Mouse (Mus musculus): ENCODE results near the gene Hnrnpu. TPM values are rescaled to one million over a fixed set of nuclear protein-coding genes. Genes with fewer than 3 reads are reported as not detected.
A peak's percentile ranks its signal among the peaks of the same experiment; 100 is the strongest.

Hnrnpu gene
- 437 and 457 TPM in 2 replicates for polyA plus RNA-seq (2016; fragmentation: Nextera tagmentation; extraction: Ambion mirVana)

- peaks cover 36% of the 10 kb centered on the region for H3K36me3 ChIP-seq (replicated peaks)
- no peaks in the 10 kb centered on the region for H3K27me3 ChIP-seq (ENCODE audit: poor library complexity, severe bottlenecking)
- WGBS: under 1% methylated on average over 73 of the region's 73 CpGs
- H3K4me1 ChIP-seq: peaks cover 36% of the 10 kb centered on the region
- H3K27ac ChIP-seq: peak within 1 kb of the TSS; percentile 100
- no peaks in the 10 kb centered on the region for H3K9me3 ChIP-seq
- H3K4me3 ChIP-seq: peak within 1 kb of the TSS; percentile 100
- peak; percentile 91 for DNase-seq (ENCODE audit: extremely low spot score, low spot score)
These were observed at the start of gene Hnrnpu for GRCm38 (mm10) chr1:178337551-178338317. Gene Hnrnpu (minus strand): TSS chr1:178337797.

- H3K4me1 ChIP-seq: no peaks in the 10 kb centered on the region
- no peaks in the 10 kb centered on the region for H3K27me3 ChIP-seq (ENCODE audit: poor library complexity, severe bottlenecking)
- H3K4me3 ChIP-seq: no peak overlapping the region
- no peaks in the 10 kb centered on the region for H3K9me3 ChIP-seq
- H3K27ac ChIP-seq: no peak overlapping the region
- no peak for DNase-seq (ENCODE audit: extremely low spot score, low spot score)
- H3K36me3 ChIP-seq (replicated peaks): no peaks in the 10 kb centered on the region
These were observed 44.6 kb upstream of the Hnrnpu start for GRCm38 (mm10) chr1:178382165-178382564.

DNA sequence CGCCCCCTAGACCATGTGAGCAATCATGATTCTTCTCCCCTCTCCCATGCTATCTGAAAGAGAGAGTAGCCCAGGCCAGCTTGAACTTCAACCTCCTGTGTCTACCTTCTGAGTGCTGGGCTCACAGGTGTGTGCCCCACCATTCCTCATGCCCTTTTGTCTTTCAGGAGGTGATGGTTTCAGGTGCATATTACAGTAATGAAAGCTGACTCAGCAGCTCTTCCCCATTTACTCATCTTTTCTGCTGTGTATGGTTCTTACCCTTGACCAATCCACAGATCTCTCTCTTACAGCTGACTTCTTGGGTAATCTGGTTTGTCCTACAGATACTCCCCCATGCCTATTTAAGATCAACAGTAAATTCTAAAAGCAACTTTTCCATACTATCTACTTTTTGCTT, 41.6 kb upstream of the Hnrnpu start:
- no peaks in the 10 kb centered on the region for H3K36me3 ChIP-seq (replicated peaks)
- H3K4me3 ChIP-seq: no peak overlapping the region
- no peak for DNase-seq (ENCODE audit: extremely low spot score, low spot score)
- no peak overlapping the region for H3K27ac ChIP-seq
- H3K27me3 ChIP-seq (ENCODE audit: poor library complexity, severe bottlenecking): no peaks in the 10 kb centered on the region
- H3K9me3 ChIP-seq: no peaks in the 10 kb centered on the region
- 86% methylated on average over 1 of the region's 1 CpGs for WGBS
- H3K4me1 ChIP-seq: no peaks in the 10 kb centered on the region

DNA sequence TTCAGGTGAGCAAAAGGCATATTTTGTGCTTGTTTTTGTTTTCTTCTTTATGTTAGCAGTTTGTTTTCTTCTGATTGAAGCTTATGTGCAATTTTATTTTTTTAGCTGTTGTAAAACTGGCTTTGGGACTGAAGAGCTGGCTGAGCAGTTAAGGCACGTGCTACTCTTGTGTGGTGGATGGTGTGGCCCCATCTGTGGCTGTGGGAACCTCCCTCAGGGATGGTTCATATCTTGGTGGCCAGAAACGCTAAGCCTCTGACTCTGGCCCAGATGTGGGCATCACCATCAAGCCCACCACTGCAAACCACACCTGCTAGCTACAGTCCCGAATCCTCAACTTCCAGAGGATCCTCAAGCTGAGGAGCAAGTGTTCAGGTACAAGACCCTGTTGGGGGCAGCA, 40.5 kb upstream of the Hnrnpu start:
- no peaks in the 10 kb centered on the region for H3K36me3 ChIP-seq (replicated peaks)
- no peaks in the 10 kb centered on the region for H3K4me1 ChIP-seq
- no peak overlapping the region for H3K4me3 ChIP-seq
- DNase-seq (ENCODE audit: extremely low spot score, low spot score): no peak
- 88% methylated on average over 3 of the region's 3 CpGs for WGBS
- no peak overlapping the region for H3K27ac ChIP-seq
- no peaks in the 10 kb centered on the region for H3K9me3 ChIP-seq
- no peaks in the 10 kb centered on the region for H3K27me3 ChIP-seq (ENCODE audit: poor library complexity, severe bottlenecking)

DNA sequence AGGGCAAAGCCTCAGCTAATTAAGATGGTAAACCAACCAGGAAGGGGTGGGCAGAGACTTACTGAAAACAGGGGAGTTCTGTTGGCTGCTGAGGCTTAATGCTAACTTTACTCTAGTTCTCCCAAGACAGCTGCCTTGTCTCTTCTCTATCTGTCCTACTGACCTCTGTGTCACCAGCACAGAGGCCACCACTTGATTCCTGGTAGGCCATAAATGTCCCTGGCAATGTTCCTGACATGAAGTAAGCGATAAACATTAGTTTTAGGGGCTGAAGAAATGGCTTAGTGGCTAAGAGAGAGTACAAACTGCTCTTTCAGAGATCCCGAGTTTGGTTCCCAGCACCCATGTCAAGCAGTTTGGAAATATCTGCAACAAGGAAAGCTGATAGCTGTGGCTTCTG, 39.3 kb upstream of the Hnrnpu start:
- Histone ChIP-seq H3K4me1 (no peaks in the 10 kb centered on the region), H3K27ac (no peak overlapping the region), H3K36me3 (replicated peaks) (no peaks in the 10 kb centered on the region), H3K9me3 (no peaks in the 10 kb centered on the region), H3K27me3 (ENCODE audit: poor library complexity, severe bottlenecking) (no peaks in the 10 kb centered on the region), H3K4me3 (no peak overlapping the region)
- DNase-seq (ENCODE audit: extremely low spot score, low spot score): no peak
- WGBS: 79% methylated on average over 2 of the region's 2 CpGs

GRCm38 (mm10) chr1:178376061-178376460, 38.5 kb upstream of the Hnrnpu start:
- 94% methylated on average over 2 of the region's 2 CpGs for WGBS
- DNase-seq (ENCODE audit: extremely low spot score, low spot score): no peak
- Histone ChIP-seq H3K9me3 (no peaks in the 10 kb centered on the region), H3K36me3 (replicated peaks) (no peaks in the 10 kb centered on the region), H3K27me3 (ENCODE audit: poor library complexity, severe bottlenecking) (no peaks in the 10 kb centered on the region), H3K27ac (no peak overlapping the region), H3K4me3 (no peak overlapping the region), H3K4me1 (no peaks in the 10 kb centered on the region)

- Histone ChIP-seq H3K27ac (no peak overlapping the region), H3K9me3 (no peaks in the 10 kb centered on the region), H3K4me3 (no peak overlapping the region), H3K27me3 (ENCODE audit: poor library complexity, severe bottlenecking) (no peaks in the 10 kb centered on the region), H3K4me1 (no peaks in the 10 kb centered on the region), H3K36me3 (replicated peaks) (no peaks in the 10 kb centered on the region)
- no peak for DNase-seq (ENCODE audit: extremely low spot score, low spot score)
These were observed 37.8 kb upstream of the Hnrnpu start for GRCm38 (mm10) chr1:178375381-178375780.

DNA sequence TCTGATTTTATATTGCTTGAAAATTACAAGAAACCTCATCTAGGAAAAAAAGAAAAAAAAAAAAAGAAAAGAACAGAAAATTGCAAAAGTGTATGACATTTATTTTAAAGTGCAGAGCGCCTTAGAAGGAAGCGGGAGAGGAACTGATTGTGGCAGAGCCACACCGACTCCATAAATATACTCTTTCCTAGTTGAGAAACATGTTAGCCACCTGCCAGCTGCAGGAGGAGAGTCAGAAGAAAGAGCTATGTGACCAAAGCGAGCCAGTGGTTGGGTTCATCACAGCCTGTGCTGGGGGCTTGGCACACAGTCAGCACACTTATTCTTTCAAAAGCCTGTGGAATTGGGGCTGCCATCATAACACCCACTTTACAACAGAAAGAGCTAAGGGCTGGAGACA, 35.1 kb upstream of the Hnrnpu start:
- peaks cover 22% of the 10 kb centered on the region for H3K4me1 ChIP-seq
- H3K27ac ChIP-seq: no peak overlapping the region
- DNase-seq (ENCODE audit: extremely low spot score, low spot score): no peak
- H3K36me3 ChIP-seq (replicated peaks): no peaks in the 10 kb centered on the region
- WGBS: 90% methylated on average over 4 of the region's 4 CpGs
- H3K27me3 ChIP-seq (ENCODE audit: poor library complexity, severe bottlenecking): no peaks in the 10 kb centered on the region
- no peak overlapping the region for H3K4me3 ChIP-seq
- no peaks in the 10 kb centered on the region for H3K9me3 ChIP-seq

DNA sequence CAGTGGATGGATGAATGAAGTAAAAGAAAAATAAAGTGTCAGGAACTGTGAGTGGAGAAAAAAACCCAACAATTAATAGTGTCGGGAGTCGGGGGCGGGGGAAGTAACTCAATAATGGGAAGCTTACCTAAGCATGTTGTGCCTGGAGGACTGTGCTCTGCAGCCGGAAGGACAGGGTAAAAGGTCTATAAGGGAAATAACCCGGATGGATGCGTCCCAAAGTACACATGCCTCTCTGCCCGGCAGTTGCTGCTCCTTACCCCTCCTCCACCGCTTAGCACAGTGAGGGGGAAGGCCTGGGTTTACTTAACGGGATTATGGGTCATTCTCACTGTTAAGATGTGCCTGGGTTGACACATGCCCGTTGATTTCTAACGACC, 31.7 kb upstream of the Hnrnpu start:
- H3K4me3 ChIP-seq: peak overlapping the region; percentile 62
- no peak for DNase-seq (ENCODE audit: extremely low spot score, low spot score)
- H3K9me3 ChIP-seq: no peaks in the 10 kb centered on the region
- peak overlapping the region; percentile 86 for H3K27ac ChIP-seq
- H3K36me3 ChIP-seq (replicated peaks): no peaks in the 10 kb centered on the region
- WGBS: 2% methylated on average over 11 of the region's 11 CpGs
- H3K4me1 ChIP-seq: peaks cover 24% of the 10 kb centered on the region
- no peaks in the 10 kb centered on the region for H3K27me3 ChIP-seq (ENCODE audit: poor library complexity, severe bottlenecking)

DNA sequence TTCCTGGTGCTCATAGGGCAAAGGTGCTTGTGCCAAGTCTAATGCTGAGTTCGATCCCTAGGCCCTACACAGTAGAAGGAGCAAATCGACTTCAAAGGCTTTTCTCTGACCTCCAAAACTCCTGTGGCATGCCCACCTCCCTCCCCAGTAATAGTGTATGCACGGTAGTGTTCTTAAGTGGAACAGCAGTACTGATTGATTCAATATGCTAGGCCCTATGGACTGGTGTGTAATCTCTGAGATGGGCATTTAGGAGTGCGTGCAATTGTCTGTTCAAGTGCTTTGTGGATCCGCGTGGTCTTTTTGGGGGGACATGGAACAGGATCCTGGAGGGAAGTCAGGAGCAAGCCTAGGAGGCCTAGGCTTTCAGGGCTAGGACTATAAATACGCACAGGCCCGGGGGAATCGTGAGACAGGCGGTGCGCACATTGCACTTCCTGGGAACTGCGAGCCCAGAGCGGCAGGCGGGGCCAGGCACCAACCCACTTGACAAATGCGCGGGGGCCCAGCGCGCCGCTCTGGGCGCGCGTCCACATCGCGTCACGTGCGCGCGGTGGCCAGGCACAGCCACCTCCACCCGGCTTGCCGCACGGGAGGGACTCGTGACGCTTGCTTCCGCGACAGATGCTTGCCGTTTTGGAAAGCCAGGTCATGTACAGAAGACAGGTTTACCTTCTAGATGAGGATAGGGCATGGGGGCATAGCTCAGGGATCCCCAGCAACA, 31.1 kb upstream of the Hnrnpu start:
- Histone ChIP-seq H3K27me3 (ENCODE audit: poor library complexity, severe bottlenecking) (no peaks in the 10 kb centered on the region), H3K36me3 (replicated peaks) (no peaks in the 10 kb centered on the region), H3K4me3 (peak overlapping the region; percentile 62), H3K4me1 (peaks cover 24% of the 10 kb centered on the region), H3K9me3 (no peaks in the 10 kb centered on the region), H3K27ac (peak overlapping the region; percentile 86)
- DNase-seq (ENCODE audit: extremely low spot score, low spot score): peak; percentile 78
- WGBS: 3% methylated on average over 36 of the region's 36 CpGs

DNA sequence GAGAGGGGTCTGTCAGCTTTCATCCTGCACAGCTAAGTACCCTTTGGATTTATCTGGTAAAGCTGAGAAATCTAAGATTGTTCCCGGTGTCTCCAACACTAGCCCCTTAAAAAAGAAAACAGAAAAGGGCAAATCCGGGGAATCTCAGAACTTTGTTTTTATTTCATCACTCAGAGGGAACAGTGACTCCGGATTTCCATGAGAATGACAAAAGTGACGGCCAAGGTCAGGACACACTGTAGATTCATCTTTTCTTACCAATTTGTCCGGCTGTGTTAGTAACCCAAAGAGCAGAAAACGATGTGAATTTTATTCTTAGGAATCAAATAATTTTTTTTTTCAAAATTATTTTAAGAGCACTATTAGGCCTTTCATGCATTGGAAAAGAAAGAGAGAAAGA, 30.5 kb upstream of the Hnrnpu start:
- no peaks in the 10 kb centered on the region for H3K36me3 ChIP-seq (replicated peaks)
- H3K4me3 ChIP-seq: peak overlapping the region; percentile 62; the same call in 1 of the 2 replicates
- H3K9me3 ChIP-seq: no peaks in the 10 kb centered on the region
- H3K4me1 ChIP-seq: peaks cover 24% of the 10 kb centered on the region
- DNase-seq (ENCODE audit: extremely low spot score, low spot score): no peak
- 83% methylated on average over 6 of the region's 6 CpGs for WGBS
- H3K27me3 ChIP-seq (ENCODE audit: poor library complexity, severe bottlenecking): no peaks in the 10 kb centered on the region
- peak overlapping the region; percentile 86; the same call in 1 of the 2 replicates for H3K27ac ChIP-seq

DNA sequence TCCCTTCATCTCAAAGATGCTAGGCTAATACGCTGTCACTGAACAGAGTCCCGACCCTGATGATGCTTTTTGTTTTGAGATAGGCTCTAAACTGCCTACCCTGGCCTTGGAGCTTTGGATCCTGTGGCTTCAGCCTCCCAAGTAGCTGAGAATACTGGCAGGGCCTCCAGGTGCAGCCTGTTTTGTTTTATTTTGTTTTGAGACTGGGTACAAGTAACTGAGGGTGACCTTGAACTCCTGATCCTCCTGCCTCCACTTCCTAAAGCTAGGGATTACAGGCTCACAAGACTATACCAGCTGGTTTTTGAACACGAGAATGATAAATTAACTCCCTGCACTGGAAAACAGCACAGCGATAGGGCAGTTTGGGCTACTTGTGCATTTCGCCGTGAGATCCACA, 27.6 kb upstream of the Hnrnpu start:
- H3K4me1 ChIP-seq: peaks cover 24% of the 10 kb centered on the region
- no peaks in the 10 kb centered on the region for H3K27me3 ChIP-seq (ENCODE audit: poor library complexity, severe bottlenecking)
- H3K4me3 ChIP-seq: no peak overlapping the region
- no peak for DNase-seq (ENCODE audit: extremely low spot score, low spot score)
- no peaks in the 10 kb centered on the region for H3K9me3 ChIP-seq
- WGBS: 87% methylated on average over 6 of the region's 6 CpGs
- H3K27ac ChIP-seq: no peak overlapping the region
- H3K36me3 ChIP-seq (replicated peaks): no peaks in the 10 kb centered on the region

- DNase-seq (ENCODE audit: extremely low spot score, low spot score): no peak
- H3K36me3 ChIP-seq (replicated peaks): no peaks in the 10 kb centered on the region
- H3K27me3 ChIP-seq (ENCODE audit: poor library complexity, severe bottlenecking): no peaks in the 10 kb centered on the region
- no peak overlapping the region for H3K4me3 ChIP-seq
- WGBS: 69% methylated on average over 2 of the region's 2 CpGs
- H3K9me3 ChIP-seq: no peaks in the 10 kb centered on the region
- no peak overlapping the region for H3K27ac ChIP-seq
- no peaks in the 10 kb centered on the region for H3K4me1 ChIP-seq
These were observed 23.1 kb upstream of the Hnrnpu start for GRCm38 (mm10) chr1:178360702-178361101.
